Mouse (Mus musculus): ENCODE data around the gene Bbx.

- TF ChIP-seq CTCF (IDR thresholded peaks at IDR 0.05; ENCODE audit: low read depth, low read length) (no peak), EP300 (IDR thresholded peaks at IDR 0.05; ENCODE audit: insufficient read depth, low read depth, low read length) (no peak)
These were observed 139.4 kb downstream of the Bbx start for GRCm38 (mm10) chr16:50292834-50293233.

Measured in ES-Bruce4 (cell line).